Mouse (Mus musculus): ENCODE data around the gene Gm20388.
A peak's percentile ranks its signal among the peaks of the same experiment; 100 is the strongest.
"Not testable (repeated sequence)": the region's sequence is repeated elsewhere in the genome, so short reads cannot be mapped to it uniquely, and the experiment has no call there.

The Gm20388 gene

GRCm38 (mm10) chr8:123138741-123139140 is 3228.1 kb downstream of the Gm20388 start:
- DNase-seq (ENCODE audit: low read depth, low spot score), result no peak

GRCm38 (mm10) chr8:123141741-123142462 is 3231.3 kb downstream of the Gm20388 start:
- DNase-seq (ENCODE audit: low read depth, low spot score), result no peak

DNA sequence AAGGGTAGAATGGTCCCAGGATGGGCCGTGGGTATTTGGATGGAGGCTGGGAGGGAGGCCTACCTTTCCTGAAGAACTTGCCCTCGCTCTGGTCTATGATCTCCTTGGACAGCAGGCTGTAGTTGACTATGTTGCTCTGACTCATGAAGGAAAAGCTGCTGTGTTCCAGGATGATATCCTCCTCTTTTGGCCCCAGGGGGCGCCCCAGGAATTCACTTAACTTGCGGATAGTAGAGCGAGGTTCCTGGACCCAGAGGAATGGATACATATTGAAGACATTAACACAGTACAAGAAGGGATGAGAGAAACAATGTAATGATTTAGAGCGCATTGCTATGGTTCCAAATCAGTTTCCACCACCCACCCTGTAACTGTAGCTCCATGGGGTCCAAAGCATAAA is 3234.6 kb downstream of the Gm20388 start:
- DNase-seq (ENCODE audit: low read depth, low spot score), result peak; percentile 49

- DNase-seq (ENCODE audit: low read depth, low spot score), result no peak
Measured at GRCm38 (mm10) chr8:123146390-123146789, 3235.7 kb downstream of the Gm20388 start.

DNA sequence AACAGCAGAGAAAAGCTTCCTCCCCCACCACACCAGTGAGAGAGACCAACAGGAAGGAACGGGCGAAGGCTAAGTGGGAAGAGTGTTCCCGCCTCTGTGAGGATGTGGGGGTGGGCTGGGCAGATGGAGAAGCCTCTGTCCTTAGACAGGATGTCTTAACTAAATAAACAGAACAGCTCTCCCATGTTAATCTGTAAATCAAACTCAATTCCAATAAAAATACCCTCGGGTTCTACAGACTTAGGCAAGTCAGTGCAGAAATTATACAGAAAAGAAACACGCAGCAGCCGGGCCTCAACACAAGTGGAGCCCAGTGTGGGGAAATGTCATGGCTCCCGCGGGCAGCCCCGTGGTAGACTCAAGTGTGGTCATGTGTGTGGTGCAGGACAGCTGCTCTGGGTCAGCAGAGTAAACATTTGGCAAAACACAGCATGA is 3240.1 kb downstream of the Gm20388 start:
- no peak for DNase-seq (ENCODE audit: low read depth, low spot score)

- DNase-seq (ENCODE audit: low read depth, low spot score), result no peak
Measured at GRCm38 (mm10) chr8:123155177-123155576, 3244.5 kb downstream of the Gm20388 start.

- DNase-seq (ENCODE audit: low read depth, low spot score), result no peak
Measured at GRCm38 (mm10) chr8:123156070-123156773, 3245.6 kb downstream of the Gm20388 start.

DNA sequence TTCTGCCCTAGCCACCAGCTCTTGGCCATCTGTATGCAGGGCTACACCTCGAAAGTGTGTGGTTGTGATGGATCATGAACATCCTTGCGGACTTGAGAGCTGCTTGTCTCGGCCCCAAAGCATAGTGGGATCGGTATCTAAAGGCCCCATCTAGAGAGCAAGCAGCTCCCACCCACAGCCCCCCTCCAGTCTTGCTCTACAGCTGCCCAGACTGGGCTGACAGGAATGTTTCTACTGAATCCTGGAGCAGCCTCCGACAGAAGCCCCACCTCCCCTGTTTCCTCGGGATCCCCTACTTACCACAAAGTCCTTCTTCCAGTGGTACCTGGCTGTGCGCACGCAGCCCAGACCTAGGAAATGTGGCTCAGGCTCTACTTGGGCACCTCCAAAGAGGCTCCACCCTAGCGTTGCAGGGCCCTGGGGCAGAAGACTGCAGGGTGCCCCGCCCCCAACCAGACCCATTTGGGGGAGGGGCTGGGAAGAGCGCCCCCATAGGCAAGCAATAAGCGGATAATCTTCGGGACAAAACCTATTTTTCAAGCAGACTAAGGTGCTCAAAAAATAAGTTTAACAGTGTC is 3247.3 kb downstream of the Gm20388 start, which contains the start of gene Sult5a1:
Sult5a1 (minus strand) TSS at position 428 of the 578 bp plus-strand sequence.
- DNase-seq (ENCODE audit: low read depth, low spot score), result no peak

- no peak for DNase-seq (ENCODE audit: low read depth, low spot score)
Measured at GRCm38 (mm10) chr8:123181391-123181790, 3270.8 kb downstream of the Gm20388 start.

- DNase-seq (ENCODE audit: low read depth, low spot score), result no peak
Measured at GRCm38 (mm10) chr8:123185566-123186409, 3275.1 kb downstream of the Gm20388 start, which contains the start of gene Dpep1. Gene Dpep1 (plus strand): TSS chr8:123186242.

DNA sequence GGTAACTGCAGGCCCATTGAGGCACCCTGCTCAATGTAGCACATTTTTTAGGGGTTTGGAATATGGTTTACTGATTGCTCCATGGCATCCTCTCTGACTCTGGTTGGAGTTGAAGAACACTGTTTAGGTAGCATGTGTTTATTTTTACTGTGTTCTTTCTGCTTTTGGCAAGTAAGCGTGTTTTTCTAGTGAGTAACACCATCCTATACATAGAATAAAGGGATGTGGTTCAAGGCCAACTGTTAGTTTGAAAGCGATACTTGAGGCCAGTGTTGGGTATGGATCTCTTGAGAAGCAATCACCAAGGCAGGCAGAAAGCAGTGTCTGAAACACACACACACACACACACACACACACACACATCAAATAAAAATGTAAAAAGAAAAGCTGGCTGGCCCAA is 3277.4 kb downstream of the Gm20388 start:
- no peak for DNase-seq (ENCODE audit: low read depth, low spot score)

DNA sequence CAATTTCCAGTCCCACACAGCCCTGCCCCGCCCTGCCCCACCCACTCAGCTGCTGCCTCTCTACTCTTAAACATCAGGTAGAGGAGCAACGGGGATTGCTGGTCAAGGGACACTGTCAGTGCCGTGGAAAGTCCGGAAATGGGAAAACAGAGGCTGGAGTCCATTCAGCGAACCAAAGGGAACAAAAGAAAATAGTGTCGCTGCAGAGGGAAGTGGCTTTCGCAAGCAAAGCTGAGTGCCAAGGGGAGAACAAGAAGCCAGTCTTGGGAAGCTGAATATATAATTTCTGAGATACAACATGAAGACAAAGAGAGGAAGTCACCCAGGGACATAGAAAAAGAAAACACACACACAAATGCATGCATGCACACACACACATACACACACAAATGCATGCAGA is 3278.2 kb downstream of the Gm20388 start:
- DNase-seq (ENCODE audit: low read depth, low spot score), result no peak

GRCm38 (mm10) chr8:123190678-123191077 is 3280.0 kb downstream of the Gm20388 start:
- DNase-seq (ENCODE audit: low read depth, low spot score), result peak; percentile 63

DNA sequence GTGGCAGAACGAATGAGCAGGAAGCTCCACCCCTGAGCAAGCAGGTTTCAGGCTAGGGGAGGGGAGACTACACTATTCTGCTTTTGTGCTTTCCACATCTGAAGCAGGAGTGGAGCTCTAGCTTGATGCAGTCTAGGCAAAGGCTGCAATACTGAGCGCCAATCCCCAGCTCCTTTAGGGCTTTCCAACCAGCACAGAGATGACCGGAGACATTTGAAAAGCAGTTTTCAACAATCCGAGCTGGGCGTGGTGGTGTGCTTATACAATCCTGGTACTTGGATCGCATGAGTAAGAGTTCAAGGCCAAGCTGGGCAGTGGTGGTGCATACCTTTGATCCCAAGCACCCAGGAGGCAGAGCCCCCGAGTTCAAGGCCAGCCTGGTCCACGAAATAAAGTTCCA is 3281.3 kb downstream of the Gm20388 start:
- DNase-seq (ENCODE audit: low read depth, low spot score), result no peak

DNA sequence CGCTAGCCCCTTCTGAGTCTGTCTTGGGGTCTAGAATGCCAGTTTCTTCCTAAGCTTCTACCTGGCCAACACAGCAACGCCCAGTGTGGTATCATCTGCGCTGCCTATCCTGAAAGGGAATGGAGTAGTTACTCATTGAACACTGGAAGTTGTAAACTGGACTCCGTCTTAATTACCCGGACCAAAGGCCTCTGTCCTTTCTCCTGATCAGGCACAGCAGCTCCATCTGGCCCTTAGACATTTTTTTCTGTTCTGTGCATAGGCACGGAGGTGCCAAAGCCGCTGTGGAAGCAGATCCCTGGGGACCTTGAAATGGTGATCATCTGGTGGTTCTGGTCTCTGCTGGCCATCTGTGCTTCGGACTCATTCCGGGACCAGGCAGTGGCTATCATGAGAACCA is 3283.1 kb downstream of the Gm20388 start:
- DNase-seq (ENCODE audit: low read depth, low spot score), result no peak

DNA sequence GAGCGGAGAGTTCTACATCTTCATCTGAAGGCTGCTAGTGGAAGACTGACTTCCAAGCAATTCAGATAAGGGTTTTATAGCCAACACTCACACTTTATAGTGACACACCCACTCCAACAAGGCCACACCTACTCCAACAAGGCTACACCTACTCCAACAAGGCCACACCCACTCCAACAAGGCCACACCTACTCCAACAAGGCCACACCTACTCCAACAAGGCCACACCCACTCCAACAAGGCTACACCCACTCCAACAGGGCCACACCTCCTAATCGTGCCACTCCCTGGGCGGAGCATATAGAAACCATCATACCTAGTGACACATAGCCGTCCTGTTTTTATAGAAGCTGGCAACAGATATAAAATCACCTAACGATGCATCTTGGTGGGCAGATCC is 3286.4 kb downstream of the Gm20388 start:
- not testable (repeated sequence) for DNase-seq (ENCODE audit: low read depth, low spot score)

- no peak for DNase-seq (ENCODE audit: low read depth, low spot score)
Measured at GRCm38 (mm10) chr8:123199864-123200263, 3289.2 kb downstream of the Gm20388 start.

DNA sequence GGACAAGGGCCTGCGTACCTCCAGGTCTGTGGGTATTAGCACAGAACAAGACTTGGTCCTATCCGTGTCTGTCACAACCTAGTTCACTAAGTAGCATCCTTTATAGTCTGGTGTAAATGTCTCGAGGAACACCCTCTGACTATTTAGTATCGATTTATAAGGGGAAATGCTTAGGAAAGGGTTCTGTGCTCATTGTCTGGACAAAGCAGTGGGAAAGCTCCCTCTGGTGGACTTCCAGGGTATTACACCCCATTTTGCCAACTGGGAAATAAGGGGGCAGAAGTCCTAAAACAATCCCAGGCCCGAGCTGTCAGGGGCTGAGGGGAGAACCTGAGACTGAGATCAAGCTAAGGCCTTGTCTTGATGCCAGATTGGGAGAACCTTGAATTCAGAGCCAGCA is 3291.6 kb downstream of the Gm20388 start:
- DNase-seq (ENCODE audit: low read depth, low spot score), result peak; percentile 66

DNA sequence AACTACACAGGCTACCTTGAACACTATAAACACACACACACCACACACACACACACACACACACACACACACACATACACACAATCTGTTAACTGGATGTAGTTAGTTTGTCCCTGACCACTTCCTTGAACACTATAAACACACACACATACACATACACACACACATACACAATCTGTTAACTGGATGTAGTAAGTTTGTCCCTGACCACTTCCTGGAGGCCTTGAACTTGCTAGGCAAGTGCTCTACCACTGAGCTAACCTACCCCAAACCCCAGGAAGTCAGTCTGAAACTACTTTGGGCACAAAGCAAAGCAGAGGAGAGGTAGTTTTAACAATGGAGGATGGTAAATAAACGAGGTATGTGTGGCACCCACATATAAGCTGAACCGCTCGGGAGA is 3292.9 kb downstream of the Gm20388 start:
- peak; percentile 72 for DNase-seq (ENCODE audit: low read depth, low spot score)

DNA sequence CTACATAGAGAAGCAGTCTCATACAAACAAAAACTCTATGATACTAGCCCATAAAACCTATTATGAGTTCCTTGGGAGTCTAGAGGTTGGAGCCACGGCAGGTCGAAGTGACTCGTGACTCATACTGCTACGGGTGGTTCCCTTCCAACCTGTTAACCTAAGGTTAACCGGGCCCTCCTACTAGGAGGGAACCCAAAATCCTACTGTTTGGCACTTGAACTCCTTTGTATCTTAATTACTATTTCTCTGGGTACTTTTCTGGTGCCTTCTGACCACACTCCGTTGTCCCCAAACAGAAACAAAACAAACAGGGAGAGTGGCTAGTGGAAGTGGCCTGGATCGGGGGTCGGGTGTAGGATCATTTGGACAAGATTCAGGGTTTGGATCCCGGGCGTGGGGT is 3301.2 kb downstream of the Gm20388 start:
- peak; percentile 24 for DNase-seq (ENCODE audit: low read depth, low spot score)

DNA sequence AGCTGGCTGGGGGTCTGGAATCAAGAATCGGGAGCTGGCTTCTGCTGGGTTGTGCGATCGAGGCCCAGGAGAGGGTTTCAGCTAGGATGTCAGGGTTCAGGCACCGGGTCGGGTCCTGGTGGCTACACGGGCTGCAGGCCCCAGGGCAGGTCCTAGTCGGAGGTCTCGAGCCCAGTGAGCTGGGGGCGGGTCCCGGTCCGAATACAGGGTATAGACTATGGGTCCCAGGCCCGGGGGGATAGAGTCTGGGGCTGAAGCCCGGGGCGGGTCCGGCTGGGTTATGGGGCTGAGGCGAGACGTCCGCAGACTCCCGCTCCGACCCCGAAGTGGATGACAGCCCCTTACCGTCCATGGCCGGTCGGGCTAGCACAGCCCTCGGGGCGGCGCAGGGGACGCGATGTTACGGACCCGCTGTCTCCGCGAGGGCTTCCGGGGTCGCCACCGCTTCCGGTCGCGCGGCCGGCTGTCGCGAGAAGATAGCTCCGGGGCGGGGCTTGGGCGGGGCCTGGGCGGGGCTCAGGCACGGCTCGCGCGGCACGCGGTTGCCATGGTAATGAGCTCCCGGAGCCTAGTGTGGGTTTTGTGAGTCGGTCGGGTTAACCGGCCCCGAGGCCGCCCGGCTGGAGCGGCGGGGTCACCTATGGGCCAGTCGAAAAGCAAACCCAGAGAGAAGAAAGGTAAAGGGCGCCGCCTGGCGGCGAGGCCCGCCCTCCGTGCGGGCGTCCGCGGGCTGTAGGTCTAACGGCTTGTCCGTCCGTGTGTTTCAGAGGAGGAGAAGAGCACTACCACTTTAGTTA is 3301.9 kb downstream of the Gm20388 start, which contains the start of the genes Chmp1a and Spata33:
Chmp1a (minus strand) TSS at position 443 of the 797 bp plus-strand sequence.
Spata33 (plus strand) TSS at position 512 of the 797 bp plus-strand sequence.
- peak; percentile 93 for DNase-seq (ENCODE audit: low read depth, low spot score)

Data from CD4-positive helper T cell, adult 2 months (primary cell).